Mouse (Mus musculus): Measurements from ENCODE around the gene Fgf10. TPM values are rescaled to one million over a fixed set of nuclear protein-coding genes. Genes with fewer than 3 reads are reported as not detected.

Gene Fgf10
- total RNA-seq, 4 experiments from 2014 or later, result 0.33 to 1.4 (median 0.45) TPM

DNA sequence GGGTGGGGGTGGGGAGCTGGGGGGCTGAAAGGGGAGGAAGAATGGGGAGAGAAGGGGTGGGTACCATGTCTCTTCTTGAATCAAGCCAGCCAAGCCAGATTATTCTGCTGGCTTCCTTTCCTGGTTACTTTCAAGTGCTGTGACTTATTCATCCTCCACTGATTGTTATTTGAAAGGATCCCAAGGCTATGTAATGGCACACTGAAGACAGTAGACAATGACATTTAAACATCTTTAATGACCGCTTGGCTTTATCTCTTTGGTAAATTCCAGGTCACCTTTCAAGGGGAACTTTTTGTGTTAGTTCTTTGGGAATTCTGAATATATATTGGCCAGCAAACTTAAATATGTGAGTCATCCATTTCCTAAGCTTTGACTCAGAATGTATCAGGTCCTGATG lies 47.1 kb downstream of the Fgf10 start:
- DNase-seq (ENCODE audit: low spot score), result no peak

DNA sequence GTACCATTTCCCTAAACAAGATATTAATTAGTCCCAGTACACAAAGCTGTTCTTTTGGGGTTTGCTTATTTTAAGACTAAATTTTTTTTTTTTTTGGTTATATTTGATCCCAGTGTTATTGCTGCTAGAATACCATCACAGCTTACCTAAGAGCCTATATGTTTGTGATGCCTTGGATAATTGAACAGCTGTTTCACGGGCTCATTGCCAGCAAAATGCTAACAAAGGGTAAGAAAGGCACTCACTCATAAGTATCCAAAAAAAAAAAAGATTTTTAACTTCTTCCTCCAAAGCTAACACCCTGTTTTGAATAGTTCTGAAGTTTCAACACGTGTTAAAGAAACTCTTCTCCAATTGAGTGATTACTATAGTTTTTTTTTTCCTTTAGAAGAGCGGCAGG lies 48.8 kb downstream of the Fgf10 start:
- DNase-seq (ENCODE audit: low spot score), result no peak

DNA sequence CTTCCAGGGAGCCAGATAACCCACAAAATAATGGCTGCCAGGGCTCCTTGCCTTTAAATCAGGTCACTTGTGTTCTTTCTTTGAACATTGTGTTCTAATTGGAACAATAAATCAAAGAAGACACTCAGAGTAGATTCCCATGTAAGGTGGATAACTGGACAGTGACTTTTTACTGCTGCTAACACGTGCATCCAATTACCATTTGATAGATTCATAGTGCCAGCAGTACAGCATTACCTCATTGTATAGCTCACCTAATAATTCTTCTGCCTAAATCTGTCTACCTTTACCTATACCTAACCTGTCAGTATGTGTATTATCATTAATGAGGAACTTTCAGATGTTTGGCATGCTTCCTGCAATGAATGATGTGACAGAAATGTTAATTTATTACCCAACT lies 52.1 kb downstream of the Fgf10 start:
- DNase-seq (ENCODE audit: low spot score), result no peak

DNA sequence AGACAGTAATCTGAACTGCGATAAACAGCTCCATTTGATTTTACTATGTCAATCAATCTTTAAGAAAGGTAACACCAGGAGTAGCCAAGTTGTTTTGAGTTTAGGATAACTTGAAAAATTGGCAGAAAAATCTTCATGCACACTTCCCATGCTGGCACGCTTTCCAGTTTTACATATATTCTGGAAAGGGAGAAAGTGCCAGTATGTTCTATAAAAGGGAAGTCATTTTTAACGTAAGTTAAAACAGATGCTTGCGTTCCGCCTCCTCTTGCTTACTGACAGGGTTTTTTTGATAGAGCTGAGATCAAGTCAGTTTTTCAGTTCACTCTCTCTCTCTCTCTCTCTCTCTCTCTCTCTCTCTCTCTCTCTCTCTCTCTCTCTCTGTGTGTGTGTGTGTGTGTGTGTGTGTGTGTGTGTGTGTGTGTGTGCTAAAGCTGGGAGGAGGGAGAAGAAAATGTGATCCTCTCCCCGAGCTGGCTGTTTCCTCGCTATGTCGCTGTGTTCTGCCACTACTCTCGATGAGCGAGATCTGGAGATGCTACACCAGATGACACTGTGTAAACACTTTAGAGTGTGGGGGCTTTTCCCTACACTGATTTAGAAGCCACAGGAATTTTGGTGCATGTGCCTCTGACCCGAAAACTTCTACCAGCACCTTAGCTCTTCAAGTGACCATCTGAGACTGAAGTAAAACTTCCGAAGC lies 62.4 kb downstream of the Fgf10 start:
- DNase-seq (ENCODE audit: low spot score), result no peak

DNA sequence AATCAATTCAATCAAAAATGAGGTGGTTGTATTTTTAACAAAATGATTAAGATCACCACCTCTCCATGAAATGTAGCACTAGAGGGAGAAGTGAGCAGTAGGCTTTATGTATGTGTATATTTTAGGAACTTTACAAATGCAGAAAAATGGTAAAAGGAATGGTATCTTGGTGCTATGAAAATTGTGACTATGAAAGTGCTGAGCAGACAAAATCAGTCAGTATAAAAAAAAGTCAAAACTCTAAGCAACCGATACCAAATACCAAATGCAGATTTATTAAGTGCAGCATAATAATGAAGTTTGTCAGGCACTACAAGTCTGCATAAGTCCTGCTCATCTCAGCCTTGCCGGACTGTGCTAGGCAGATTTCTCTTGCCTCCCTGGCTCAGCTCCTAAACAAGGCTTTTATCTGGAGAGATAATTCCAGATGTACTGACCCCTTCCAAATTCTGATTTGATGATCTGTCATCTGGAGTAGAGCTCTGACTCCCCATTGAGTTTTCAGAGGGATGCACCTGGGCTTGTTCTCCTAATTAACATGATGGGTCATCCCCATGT lies 70.3 kb downstream of the Fgf10 start:
- no peak for DNase-seq (ENCODE audit: low spot score)

DNA sequence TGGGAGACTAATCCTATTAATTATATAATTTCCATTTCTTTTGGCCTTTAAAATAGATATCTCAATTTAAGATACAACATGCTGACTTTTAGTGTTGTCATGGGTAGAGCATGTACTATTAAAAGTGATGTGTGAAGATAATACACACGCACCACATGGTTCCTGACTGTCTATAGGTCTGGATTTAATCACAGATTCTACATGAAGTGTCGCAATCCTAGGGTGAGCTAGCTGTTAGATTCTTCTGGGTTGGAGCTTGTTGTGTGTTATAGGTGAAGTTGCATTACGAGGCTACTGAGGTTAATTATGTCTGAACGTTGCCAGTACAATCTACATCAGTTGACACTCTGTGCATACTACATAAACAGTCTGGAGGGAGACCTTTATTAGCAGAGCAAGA lies 73.2 kb downstream of the Fgf10 start:
- DNase-seq (ENCODE audit: low spot score), result no peak

DNA sequence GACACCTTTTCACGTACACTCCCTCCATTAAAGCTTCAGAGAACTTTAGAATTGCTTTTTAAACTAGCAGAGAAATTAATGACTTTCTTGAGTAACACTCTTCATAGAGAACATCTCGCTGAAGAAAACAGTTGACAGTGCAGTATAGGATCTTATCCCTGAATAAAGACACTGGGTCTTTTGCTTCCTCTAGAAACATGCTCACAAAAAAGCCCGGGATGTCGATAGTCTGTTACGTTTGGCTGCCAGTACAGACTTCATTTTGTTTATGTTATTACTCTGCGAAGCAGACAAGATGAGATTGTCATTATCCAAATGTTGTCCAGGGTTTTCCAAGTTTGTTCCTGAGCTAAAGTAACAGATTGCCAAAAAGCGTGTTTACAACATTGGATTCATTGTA lies 75.2 kb downstream of the Fgf10 start:
- no peak for DNase-seq (ENCODE audit: low spot score)

DNA sequence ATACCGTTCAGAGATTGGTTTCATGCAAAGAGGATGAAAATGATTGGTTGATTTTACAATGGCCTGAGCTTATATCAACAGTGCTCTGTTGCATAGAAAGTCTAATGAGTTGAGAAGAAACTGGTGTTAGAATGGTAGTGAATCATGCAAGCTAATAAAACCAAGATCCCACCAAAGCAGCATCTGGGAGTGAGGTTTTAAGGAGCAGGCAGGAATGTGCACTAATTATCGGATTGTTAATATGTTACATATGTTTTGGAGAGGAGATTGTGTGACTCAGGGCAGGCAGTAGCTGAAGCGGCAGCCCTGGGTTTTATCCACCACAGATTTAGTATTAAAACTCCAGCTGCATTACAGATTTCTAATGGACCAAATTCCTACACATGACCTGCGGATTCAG lies 76.8 kb downstream of the Fgf10 start:
- DNase-seq (ENCODE audit: low spot score), result no peak

DNA sequence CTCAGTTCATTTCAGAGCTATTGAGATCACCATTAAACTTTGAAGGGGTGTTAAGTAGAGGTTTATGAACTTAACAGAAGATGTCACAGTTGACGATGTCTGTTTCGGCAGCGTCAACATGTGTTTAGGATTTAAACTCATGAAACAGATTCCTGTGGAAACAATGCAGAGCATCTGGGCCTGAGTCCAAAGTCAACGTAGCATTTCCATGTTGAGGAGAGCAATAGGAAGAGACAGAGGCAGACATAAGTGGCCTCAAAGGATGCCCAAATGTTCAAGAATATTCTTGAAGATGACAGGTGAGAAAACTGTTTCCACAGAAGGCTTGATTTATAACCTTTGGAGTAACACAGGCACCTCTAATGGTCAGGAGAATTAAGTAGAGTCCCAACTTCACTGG lies 84.4 kb downstream of the Fgf10 start:
- no peak for DNase-seq (ENCODE audit: low spot score)

DNA sequence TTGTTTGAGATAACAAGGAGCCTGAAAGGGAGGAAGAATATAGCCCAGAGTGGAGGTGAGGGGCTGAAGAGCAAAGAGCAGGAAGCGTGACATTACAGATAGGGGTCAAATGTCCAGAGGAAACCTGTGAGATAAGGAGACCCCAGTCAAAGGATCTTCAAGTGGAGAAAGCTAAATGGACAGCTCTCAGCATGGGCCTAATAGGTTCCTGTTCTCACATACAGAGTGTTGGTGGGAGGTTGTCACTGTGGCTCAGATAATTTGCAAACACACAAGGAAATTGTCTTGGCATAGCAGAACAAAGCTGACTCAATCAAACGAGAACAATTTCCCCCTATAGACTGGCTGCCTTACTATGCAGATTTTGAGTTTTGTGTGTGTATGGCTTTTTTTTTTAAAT lies 89.4 kb downstream of the Fgf10 start:
- DNase-seq (ENCODE audit: low spot score), result no peak

DNA sequence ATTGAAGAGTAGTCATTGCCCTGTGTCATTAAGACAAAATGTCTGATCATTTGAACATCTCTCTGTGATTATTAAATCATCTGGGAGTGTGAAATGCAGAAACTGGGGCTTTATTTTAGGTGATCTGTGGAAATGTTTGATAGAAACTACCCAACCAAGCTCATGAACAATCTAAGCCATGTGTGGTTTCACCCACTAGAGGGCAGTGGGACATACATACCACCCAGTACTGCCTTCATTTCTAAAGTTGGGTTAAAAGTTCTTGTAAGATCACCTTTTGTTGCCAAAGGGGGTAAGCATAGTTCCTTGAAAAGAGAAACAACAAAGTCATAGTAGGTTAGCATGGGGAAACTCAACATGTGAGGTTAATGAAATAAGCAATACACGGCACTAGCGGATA lies 93.4 kb downstream of the Fgf10 start:
- DNase-seq (ENCODE audit: low spot score), result no peak

DNA sequence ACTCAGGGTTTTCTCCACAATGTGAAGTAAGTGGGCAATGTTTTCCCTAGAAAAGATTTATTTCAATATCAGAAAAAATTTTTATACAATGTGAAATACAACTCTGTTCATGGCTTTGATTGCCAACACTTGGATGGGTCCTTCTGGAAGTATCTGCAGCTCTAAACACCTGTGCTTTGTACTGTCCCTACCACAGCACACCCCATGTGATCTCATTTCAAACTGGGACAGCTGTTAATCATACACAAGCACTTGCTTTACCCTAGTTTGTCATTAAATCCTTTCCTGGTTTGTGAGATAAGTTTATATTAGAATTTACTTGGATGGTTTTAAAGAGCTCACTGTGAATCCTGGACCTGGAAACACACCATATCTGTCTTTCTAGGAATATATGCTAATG lies 102.6 kb downstream of the Fgf10 start:
- no peak for DNase-seq (ENCODE audit: low spot score)

DNA sequence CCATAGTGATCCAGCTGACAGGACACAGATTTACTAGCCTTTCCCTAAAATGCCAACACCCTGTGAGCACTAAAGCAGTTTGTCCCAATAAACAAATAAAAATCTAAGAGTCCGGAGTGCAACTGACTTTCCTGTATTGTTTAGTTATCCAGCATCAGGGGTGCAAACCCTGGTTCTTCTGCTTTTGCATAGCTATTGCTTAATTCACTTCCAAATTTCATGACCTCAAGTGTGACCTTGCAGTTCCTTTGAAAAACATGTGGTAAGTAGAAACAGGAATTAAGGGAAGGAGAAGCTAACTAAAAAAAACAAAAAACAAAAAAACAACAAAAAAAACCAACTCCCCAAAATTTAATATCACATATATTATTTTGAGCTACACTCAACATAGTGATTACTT lies 105.6 kb downstream of the Fgf10 start:
- no peak for DNase-seq (ENCODE audit: low spot score)

DNA sequence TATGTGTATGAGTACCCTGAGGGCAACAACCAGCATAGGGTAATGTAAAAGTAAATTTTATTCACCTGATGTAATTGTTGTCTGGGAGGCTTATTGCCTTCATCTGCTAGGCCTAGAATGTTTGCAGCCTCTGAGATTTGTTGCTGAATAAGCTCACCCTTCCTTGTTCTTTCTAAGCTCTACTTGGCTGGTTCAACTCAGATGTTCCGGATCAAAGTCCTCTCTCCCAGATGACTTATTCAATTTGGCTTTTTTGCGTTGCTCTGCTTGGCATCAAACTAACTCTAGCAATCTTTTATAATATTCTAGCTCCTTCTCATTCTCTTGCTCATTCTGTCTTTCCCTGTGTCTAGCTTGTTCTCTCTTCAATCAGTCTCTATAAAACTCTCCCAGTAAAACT lies 109.6 kb downstream of the Fgf10 start:
- DNase-seq (ENCODE audit: low spot score), result no peak

DNA sequence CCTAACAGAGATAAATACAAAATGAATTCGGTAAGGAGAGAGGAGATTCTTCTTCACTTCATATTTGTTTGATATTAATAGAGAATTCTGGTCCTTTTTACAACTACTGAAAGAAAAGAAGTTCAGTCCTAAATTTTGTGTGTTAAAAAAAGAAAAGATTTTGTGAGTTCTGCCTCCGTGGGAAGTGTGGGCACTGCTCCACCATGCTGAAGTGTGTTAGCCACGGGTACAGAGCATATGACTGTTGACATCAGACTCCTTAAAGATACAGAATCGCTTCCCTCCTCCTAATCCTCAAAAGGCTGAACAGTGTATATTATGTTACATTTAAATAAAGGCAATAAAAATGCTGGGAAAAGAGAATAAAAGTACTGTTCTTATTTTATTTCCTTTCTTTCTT lies 122.2 kb downstream of the Fgf10 start:
- no peak for DNase-seq (ENCODE audit: low spot score)

DNA sequence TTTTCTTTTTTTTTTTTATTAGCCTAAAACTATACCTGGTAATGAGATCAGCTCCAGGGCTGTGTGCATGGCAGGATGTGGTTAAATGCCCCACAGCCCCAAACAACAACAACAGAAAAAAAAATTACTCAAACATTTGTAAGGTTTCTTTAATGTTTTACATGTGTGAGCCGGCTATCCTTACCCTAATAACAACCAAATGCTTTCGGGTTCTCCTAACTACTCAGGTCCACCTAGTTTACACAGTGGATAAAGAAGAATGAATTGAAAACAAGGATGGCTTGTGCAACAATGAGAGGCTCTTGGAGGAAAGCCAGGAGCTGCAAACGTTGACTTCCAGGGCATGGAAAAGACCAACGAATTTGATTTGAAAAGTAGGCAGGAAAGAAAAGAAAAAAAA lies 122.6 kb downstream of the Fgf10 start:
- DNase-seq (ENCODE audit: low spot score), result no peak

DNA sequence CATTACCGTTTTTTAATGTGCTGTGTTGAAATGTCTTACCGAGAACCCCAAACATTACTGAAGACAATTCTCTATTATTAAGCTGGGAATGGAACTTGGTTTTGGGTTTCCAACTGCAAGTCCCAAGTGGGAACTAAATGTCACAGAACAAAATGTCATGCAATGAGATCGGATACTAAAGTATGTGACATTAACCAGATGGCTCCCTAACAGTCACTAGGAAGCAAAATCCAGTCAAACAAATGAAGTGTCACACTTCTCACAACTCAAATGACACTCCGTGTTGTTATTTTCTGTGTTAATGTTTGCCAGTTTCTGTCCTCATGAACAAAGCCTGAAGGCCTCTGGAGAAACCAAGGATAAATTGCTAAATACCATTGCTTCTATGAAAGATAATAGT lies 130.6 kb downstream of the Fgf10 start:
- DNase-seq (ENCODE audit: low spot score), result peak; percentile 25

DNA sequence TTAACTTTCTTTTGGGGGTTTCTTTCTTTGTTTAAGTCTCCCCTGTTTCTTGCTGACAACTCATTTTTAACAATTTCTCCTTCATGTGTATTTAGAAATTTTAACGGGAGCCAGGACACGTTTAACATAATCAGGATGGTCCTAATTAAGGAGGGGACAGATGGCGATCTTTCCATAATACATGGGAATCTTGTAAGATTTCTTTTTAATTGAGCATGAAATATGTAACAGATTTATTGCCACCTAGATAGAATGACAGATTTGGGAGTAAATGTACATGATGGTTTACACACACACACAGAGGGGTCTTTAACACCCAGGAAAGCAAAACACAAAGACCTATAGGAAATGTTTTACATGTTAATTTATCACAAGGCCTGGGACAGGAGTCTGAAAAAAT lies 137.1 kb downstream of the Fgf10 start:
- DNase-seq (ENCODE audit: low spot score), result no peak

DNA sequence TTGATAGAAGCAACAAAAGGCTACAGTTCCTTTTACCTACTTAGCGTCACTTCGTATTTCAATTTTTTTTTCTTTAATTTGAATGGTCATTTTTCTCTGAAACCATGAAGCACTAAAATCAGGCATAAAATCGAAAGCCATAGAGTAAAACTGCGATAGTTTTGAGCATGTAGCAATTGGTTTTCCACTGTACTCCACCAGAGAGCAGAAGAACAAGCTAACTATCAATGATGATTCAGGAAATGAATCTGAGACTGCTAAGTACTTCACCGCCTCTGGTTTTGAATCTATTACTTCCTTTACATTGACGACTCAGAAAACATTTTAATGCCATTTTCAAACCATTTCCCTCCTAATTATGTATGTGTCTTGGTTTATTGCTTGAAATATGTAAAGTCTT lies 150.2 kb downstream of the Fgf10 start:
- DNase-seq (ENCODE audit: low spot score), result no peak

DNA sequence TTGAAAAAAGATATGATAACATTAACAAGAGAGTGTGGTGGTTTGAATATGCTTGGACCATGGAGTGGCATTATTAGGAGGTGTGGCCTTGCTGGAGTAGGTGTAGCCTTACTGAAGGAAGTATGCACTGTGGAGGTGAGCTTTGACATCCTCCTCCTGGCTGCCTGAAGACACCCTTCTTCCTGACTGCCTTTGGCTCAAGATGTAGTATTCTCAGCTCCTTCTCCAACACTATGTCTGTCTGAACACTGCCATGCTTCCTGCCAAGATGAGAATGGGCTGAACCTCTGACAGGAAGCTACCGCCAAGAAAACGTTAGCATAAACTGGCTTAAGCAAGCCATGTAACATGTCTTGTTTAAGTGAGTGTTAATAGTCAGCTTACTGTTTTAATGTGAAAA lies 153.5 kb downstream of the Fgf10 start:
- no peak for DNase-seq (ENCODE audit: low spot score)

DNA sequence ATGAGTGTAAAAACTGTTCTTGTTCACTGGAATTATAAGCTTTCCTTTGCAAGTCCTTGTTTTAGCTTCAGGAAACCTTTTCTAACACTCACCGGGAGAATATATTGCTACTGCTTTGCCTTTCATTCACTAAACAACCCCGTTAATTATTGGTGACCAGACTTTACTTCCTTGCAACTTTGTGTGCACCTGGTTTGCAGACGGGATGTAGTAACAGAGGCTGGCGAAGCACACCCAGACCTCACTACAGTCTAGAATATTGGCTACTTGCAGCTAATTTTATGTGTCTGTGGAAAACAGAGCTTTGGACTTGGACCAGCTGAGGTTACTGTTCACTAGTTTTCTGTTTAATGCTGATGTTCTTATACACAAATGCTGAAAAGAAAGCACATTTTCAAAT lies 155.5 kb downstream of the Fgf10 start:
- no peak for DNase-seq (ENCODE audit: low spot score)

DNA sequence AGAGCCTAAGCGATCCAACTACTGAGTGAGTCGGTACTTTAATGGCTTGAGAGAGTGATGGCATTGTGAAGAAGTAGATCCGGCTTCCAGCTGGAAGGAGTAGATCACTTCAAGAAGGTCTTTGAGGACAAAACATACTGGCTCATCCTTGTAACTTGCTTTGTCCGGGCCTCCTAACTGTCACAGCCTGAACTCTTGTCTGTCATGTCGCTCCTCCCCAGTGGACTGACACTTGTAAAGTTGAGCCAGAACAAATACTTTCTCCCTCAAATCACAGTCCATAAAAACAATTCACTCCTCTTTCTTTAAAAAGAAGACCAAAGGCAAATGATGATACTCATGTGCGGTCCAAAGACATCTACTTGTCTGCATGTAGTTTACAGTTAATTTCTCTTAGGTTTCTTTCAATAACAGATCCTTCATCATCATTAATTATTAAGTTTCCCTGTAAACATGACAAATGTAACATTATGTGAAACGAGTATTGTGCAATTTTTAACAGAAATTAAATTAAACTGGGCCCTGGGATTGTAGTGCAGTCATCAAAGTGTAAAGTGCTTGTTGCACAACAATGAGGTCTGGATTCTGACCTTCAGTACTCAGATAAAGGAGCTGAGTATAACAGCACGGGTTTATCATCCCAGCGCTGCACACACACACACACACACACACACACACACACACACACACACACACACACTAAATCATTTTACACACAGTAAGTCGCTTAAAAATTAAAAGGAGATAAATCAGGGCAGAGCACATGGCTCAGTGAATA lies 159.2 kb downstream of the Fgf10 start:
- DNase-seq (ENCODE audit: low spot score), result no peak

DNA sequence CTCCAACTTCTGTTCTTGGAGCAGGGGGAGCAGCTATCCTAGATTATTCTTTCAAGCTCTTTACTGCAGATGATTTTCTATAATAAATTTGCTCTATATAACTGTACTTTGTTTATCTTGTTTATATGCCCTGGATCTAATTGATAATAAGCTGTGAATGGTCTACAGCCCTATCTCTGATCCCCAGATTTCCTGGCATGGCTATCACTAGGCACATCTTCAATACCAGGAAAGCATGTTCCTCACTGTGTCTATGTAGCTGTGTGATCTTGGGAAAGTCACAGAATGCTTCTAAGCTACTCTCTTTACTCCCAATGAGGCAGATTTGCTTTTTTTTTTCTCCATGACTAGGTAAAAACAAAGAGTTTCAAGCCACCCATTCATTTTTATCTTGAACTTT lies 164.4 kb downstream of the Fgf10 start:
- no peak for DNase-seq (ENCODE audit: low spot score)
